ENCODE assay signal across 8 mouse cellular contexts in genomic region chr6:58879572-58879971, GRCm38 (mm10). TPM values are rescaled to one million over a fixed set of nuclear protein-coding genes. Genes with fewer than 3 reads are reported as not detected.
DNase-seq lines count a peak whose midpoint lies in the region; ATAC-seq and TF ChIP-seq lines count a peak whose summit lies in the region.

No protein-coding gene starts in this region.

- no peak overlapping the region for H3K4me3 ChIP-seq in gastrocnemius, adult 2 months
- peak overlapping the region; percentile 50 for H3K4me3 ChIP-seq in megakaryocyte, embryonic 14.5 days (replicated peaks)
- H3K4me3 ChIP-seq in heart, embryonic 16.5 days (ENCODE audit: low read length), result no peak overlapping the region
- no peak overlapping the region for H3K4me3 ChIP-seq in midbrain, embryonic 15.5 days

- 34% methylated on average over 4 of the region's 4 CpGs for WGBS in heart, embryonic 16.5 days
- 70% methylated on average over 4 of the region's 4 CpGs for WGBS in midbrain, embryonic 15.5 days

- DNase-seq in gastrocnemius, adult 2 months, result peak; percentile 42
- DNase-seq in gastrocnemius, adult 8-10 months (ENCODE audit: low spot score in 2 of 2), result no peak
- no peak for DNase-seq in layer of hippocampus, postnatal 25 days (ENCODE audit: extremely low spot score in 1 of 2, low spot score in 1 of 2)
- DNase-seq in gastrocnemius, postnatal 14 days, result no peak

- no peak overlapping the region for H3K9ac ChIP-seq in heart, embryonic 16.5 days (ENCODE audit: low read length)
- no peak overlapping the region for H3K9ac ChIP-seq in midbrain, embryonic 15.5 days

- no peak overlapping the region for H3K27ac ChIP-seq in gastrocnemius, adult 2 months
- H3K27ac ChIP-seq in heart, embryonic 16.5 days (ENCODE audit: low read length), result 0 out of 2 replicates have a peak overlapping the region, but pooled peaks have one; percentile 28
- H3K27ac ChIP-seq in midbrain, embryonic 15.5 days, result no peak overlapping the region

- TF ChIP-seq CTCF in gastrocnemius, adult 2 months (IDR thresholded peaks at IDR 0.05), result no peak

- H3K36me3 ChIP-seq in megakaryocyte, embryonic 14.5 days (replicated peaks; ENCODE audit: low read length), result peaks cover 20% of the 10 kb centered on the region
- peaks cover 12% of the 10 kb centered on the region for H3K36me3 ChIP-seq in heart, embryonic 16.5 days (ENCODE audit: control insufficient read depth, insufficient read depth)
- H3K36me3 ChIP-seq in midbrain, embryonic 15.5 days (replicated peaks), result peaks cover 4% of the 10 kb centered on the region

- H3K9me3 ChIP-seq in megakaryocyte, embryonic 14.5 days, result no peaks in the 10 kb centered on the region
- no peaks in the 10 kb centered on the region for H3K9me3 ChIP-seq in heart, embryonic 16.5 days (replicated peaks; ENCODE audit: control insufficient read depth, low read length)
- no peaks in the 10 kb centered on the region for H3K9me3 ChIP-seq in midbrain, embryonic 15.5 days

- H3K4me1 ChIP-seq in megakaryocyte, embryonic 14.5 days, result peaks cover 30% of the 10 kb centered on the region
- H3K4me1 ChIP-seq in heart, embryonic 16.5 days (ENCODE audit: control insufficient read depth, insufficient read depth, low read length), result peaks cover 8% of the 10 kb centered on the region
- H3K4me1 ChIP-seq in midbrain, embryonic 15.5 days, result no peaks in the 10 kb centered on the region

- intact Hi-C loops in gastrocnemius, adult 2 months (cut with DNase I), result no loop called here
- intact Hi-C loops in gastrocnemius, postnatal 14 days (cut with DNase I; ENCODE audit: low total_unique reads), result no loop called here

- H3K27me3 ChIP-seq in megakaryocyte, embryonic 14.5 days (replicated peaks), result no peaks in the 10 kb centered on the region
- H3K27me3 ChIP-seq in heart, embryonic 16.5 days (ENCODE audit: control insufficient read depth, insufficient read depth, low read length), result no peaks in the 10 kb centered on the region
- H3K27me3 ChIP-seq in midbrain, embryonic 15.5 days (replicated peaks), result no peaks in the 10 kb centered on the region

- no peak for ATAC-seq in megakaryocyte, adult 5-6 weeks (ENCODE audit: poor library complexity, severe bottlenecking)
- peak; percentile 79 for ATAC-seq in heart, embryonic 16.5 days (replicated peaks; ENCODE audit: extremely low read depth, insufficient read depth, low FRiP score)
- peak; percentile 32 for ATAC-seq in midbrain, embryonic 15.5 days (replicated peaks)

- no peak overlapping the region for H3K4me2 ChIP-seq in heart, embryonic 16.5 days (ENCODE audit: low read depth, low read length)
- H3K4me2 ChIP-seq in midbrain, embryonic 15.5 days, result no peak overlapping the region

RNA-seq across cellular contexts. Expression of gene Nap1l5, which starts 27.3 kb away (rescaled TPM):
- under 1 TPM; 0.15 to 0.20 TPM for total RNA-seq in gastrocnemius, adult 2 months (2021)
- under 1 TPM in 3 of 4 experiments, not detected in 1; 0.17 to 0.40 (median 0.34) TPM for total RNA-seq in gastrocnemius, adult 8-10 months (2022)
- polyA plus RNA-seq in megakaryocyte, embryonic 14.5 days (2012; ENCODE audit: insufficient read depth, low replicate concordance), result not detected in 2 replicates
- total RNA-seq in megakaryocyte, adult 5-6 weeks (2015), result not detected in 2 replicates
- not detected in 2 replicates for total RNA-seq in megakaryocyte, adult 5-6 weeks (2017)
- polyA plus RNA-seq in heart, embryonic 16.5 days (2015; fragmentation: Nextera tagmentation; extraction: Ambion mirVana), result 1.1 and 1.5 TPM in 2 replicates
- polyA plus RNA-seq in midbrain, embryonic 15.5 days (2015; fragmentation: Nextera tagmentation; extraction: Ambion mirVana), result 247 and 248 TPM in 2 replicates
- 100 to 1,000 TPM; 247 to 281 TPM for total RNA-seq in layer of hippocampus, postnatal 25 days (2021)
- total RNA-seq in gastrocnemius, postnatal 14 days (2021), result under 1 TPM; 0.16 to 0.18 TPM

RNA-seq across cellular contexts. Expression of gene Herc3, which starts 48.3 kb away (rescaled TPM):
- 10 to 100 TPM; 26.8 to 65.5 TPM for total RNA-seq in gastrocnemius, adult 2 months (2021)
- 10 to 100 TPM; 20.6 to 60.0 (median 34.2) TPM for total RNA-seq in gastrocnemius, adult 8-10 months (2022)
- polyA plus RNA-seq in megakaryocyte, embryonic 14.5 days (2012; ENCODE audit: insufficient read depth, low replicate concordance), result 0.39 and 1.00 TPM in 2 replicates
- 6.6 and 7.4 TPM in 2 replicates for total RNA-seq in megakaryocyte, adult 5-6 weeks (2015)
- total RNA-seq in megakaryocyte, adult 5-6 weeks (2017), result 10.4 and 17.5 TPM in 2 replicates
- 42.4 and 44.0 TPM in 2 replicates for polyA plus RNA-seq in heart, embryonic 16.5 days (2015; fragmentation: Nextera tagmentation; extraction: Ambion mirVana)
- 28.4 and 31.3 TPM in 2 replicates for polyA plus RNA-seq in midbrain, embryonic 15.5 days (2015; fragmentation: Nextera tagmentation; extraction: Ambion mirVana)
- 100 to 1,000 TPM; 227 to 262 TPM for total RNA-seq in layer of hippocampus, postnatal 25 days (2021)
- total RNA-seq in gastrocnemius, postnatal 14 days (2021), result 10 to 100 TPM; 50.8 to 58.8 TPM

Comparison
In these comparisons a context has a peak if more than half of its experiments do, and no peak if none do; other contexts are left out.
1. RNA of gene Nap1l5, which starts 27.3 kb away (total RNA-seq): 247 to 281 TPM in layer of hippocampus, postnatal 25 days; 0.17 to 0.40 TPM in gastrocnemius, adult 8-10 months, 0.15 to 0.20 TPM in gastrocnemius, adult 2 months, 0.16 to 0.18 TPM in gastrocnemius, postnatal 14 days and not detected in megakaryocyte, adult 5-6 weeks; every median in the first group is over 100 times any median in the second.